Mouse (Mus musculus) fat pad, adult 2 months (tissue): ENCODE data around the gene Slc27a1.

Experiments
- DNase-seq: peaks from one replicate; pipeline ENCODE4 v3.0.0-alpha.2; 2011; ENCODE audit warnings: low read depth, low spot score; ENCODE audit errors: extremely low read depth

Gene Slc27a1

DNA sequence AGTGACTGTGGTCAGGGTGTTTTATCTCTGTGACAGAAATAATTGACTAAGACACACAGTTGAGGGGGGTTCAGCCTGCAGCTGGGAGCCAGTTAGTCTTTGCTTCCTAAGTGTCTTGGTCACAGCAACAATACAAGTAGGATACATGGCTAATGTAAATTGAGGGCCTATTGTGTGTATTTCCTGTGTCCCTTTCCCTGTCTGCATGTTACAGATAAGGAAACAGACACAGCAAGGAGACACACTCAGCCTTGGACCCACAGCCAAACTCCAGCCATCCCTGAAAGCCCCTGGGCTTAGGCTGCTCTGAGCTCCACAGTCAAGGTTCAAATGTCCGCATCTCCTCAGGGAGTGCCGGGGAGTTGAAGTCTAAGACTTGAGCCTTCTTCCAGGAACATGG is 14.0 kb upstream of the Slc27a1 start:
- no peak for DNase-seq

DNA sequence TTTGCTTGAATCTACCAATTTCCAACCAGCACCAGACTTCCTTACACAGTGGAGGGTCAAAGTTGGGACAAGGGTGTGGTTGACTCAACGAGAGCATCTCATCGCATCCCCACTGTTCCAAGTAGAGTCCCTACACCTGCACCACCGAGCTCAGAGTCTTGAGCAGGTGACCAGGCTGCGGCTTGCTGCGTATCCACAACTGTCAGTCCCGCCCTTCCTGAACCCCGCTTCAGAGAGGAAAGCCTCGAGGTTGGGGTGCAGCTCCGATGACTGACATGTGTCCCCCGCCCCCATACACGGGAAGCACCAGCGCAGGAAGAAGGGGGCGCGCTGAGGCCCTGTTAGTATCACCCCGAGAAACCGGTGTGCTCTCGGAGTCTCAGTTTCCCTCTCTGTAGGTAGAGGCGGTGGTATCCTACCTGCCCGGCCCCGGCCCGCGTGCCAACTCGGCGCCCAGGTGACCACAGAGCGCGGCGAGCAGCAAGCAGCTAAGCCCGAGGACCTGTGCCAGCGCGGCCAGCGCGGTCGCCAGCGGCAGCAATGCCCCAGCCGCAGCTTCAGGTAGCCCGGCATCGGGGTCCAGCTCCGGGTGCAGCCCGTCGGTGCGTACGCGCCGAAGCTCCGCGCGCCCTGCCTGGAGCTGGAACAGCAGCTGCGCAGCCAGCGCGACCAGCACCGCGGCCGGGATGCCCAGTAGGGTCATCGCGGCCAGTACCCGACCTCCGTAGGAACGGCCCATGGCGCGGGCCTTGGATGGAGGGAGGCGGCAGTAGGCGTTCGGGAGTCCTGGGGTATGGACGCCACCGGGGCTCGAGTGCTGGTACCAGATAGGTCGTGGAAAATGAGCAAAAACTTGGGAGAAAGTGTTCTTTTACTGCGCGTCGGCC is 10.4 kb upstream of the Slc27a1 start, which contains the start of gene Tmem221:
TSS of gene Tmem221 (minus strand) at position 801 of the 887 bp plus-strand sequence.
- no peak for DNase-seq

DNA sequence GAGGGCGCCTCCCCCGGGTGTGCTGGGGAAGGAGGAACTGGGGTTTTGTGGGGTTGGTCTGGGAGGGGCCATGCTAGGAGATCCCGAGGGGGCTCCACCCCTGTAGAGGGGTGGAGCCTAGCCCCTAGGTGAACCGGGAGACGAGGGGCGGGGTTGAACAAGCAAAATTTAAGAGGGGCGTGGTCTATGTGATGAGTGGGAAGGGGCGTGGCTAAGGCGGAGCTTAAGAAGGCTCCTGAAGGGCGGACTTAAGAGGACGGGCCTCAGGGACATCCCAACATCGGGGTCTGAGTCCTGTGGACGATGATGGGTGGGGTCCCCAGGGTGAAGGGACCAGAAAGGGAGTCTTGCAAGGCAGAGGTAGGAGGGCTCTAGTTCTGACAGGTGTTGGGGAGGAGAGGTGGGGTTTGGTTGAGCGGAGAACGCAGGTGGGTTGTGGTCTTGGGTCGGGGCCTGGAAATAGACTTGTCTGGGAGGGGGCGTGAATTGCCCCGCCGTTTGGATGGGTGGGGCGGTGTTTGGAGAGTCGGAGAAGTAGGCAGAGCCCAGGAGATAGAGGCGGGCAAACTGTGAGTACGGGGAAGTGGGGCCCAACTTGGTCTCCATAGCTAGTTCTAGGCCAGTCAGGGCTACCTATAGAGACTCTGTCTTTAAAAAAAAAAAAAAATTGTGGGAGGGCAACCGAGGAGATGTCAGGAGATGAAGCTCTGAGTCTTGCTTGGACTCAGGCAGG is 9.6 kb upstream of the Slc27a1 start:
- no peak for DNase-seq

- DNase-seq = no peak
These were observed 8.6 kb upstream of the Slc27a1 start for GRCm38 (mm10) chr8:71560071-71560470.

DNA sequence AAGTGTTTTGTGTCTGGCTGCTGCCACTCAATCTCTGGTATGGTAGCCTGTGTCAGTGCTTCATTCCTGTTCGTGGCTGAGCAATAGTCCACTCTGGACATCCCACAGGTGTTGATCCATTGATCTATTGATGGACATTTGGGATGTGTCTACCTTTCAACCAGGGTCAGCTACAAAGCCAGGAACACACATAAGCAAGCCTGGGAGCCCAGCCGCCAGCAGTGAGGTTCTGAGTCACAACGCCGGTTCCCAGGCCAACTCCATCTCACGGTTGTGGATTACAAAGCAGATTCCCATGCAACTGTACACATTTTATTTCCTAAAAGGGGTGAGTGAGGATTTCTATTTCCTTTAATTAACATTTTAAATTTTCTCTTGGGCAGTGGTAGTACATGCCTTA is 7.9 kb upstream of the Slc27a1 start:
- no peak for DNase-seq

DNA sequence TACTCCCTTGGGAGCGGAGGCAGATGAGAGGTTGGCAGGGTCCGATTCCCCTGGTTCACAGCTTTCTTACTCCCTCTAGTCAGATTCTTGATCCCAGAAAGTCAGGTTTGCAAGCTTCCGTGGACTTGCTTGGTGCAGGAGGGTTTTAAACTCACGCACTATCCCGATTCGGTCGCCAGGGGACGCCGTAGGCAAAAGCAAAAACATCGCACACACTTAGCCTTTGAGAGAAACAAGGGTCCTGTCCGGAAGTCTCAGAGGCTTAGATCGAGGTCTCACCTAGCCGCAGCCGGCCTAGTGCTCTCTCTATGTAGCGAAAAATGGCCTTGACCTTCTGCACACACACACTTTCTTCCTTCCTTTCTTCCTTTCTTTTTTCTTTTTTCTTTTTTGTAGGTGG is 7.3 kb upstream of the Slc27a1 start:
- DNase-seq = no peak

GRCm38 (mm10) chr8:71562751-71563150 is 5.9 kb upstream of the Slc27a1 start:
- DNase-seq = no peak

GRCm38 (mm10) chr8:71563992-71564391 is 4.7 kb upstream of the Slc27a1 start:
- no peak for DNase-seq

- DNase-seq = no peak
These were observed 2.2 kb upstream of the Slc27a1 start, which contains the start of gene Nxnl1 for GRCm38 (mm10) chr8:71566501-71566900. Gene Nxnl1, minus strand, starts transcription at chr8:71566601.

DNA sequence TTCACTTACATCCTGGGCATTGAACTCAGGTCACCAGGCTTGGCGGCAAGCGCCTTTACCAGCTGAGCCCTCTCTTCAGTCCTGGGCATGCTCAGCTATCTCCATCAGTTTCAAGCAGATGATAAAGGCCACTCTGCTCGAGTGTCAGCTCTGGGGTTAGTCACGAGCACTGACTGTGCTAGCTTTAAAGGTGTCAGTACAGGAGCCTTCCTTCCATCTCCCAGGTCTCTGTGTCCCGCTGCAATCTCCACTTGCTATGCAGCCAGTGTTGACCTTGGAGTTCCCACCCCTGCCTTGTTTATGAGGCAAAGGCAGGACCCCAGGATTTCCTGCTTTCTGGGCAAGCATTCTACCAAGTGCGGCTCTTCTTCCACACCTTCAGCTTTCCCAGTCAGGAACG is 1.1 kb upstream of the Slc27a1 start:
- DNase-seq = no peak

DNA sequence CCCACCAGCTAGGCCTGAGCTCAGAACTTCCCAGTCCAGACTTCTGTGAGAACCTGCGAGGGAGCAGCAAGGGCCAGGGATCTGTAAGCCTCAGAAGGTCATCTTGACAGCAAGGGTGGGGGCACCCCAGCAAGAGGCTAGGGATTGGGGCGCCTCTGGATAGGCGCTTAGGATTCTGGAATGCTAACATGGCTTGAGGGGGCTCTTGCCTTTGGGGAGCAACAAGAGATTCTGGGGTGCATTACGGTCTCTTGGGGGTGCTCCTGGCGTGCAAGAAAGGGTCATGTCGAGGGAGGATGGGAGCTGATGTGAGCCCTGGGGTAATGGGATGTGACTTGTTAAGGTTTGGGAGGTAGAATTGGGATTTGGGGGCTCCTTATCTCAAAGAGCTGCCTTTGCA is 259 bp downstream of the Slc27a1 start:
- DNase-seq = no peak

DNA sequence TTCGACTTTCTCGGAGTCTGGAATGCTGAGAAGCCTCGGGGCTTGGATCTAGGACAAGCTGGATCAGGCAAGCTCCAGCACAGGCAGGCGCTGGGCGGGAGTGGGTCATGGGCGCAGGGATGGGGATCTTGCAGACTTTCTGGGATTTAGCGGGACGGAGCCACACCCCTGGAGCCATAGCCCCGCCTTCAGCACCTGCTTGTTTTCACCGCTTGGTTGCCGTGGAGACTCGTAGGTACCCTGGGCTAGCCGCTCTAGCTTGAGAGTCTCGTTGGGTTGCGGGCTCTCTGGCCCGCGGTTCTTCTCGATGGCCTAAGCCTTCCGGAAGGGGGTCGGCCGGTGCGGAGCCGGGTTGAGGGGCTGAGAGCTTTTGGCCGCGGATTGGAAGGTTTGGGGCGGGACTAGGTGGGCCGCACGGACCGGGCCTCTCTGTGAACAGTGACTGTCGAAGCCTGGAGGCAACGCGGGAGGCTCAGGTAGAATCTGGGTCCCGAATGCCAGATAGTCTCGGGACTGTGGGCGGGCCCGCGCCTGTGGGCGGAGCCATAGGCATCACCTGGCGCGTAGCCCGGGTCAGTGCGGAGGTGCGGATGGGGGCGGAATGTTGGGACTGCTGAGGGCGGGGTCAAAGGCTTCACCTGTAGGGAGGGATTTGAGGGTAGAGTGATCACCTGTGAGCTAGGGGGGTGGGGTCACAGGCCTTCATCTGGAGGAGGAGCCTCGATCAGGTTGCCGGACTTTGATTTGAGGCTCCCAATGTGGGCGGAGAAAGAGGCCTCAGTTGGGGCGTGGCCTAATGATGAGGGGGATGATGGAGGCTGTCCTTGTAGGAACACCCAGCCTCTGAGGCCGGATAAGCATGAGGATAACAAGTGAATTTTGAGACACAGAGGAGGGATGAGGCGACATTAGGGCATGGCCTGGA is 946 bp downstream of the Slc27a1 start:
- DNase-seq = peak; percentile 92

DNA sequence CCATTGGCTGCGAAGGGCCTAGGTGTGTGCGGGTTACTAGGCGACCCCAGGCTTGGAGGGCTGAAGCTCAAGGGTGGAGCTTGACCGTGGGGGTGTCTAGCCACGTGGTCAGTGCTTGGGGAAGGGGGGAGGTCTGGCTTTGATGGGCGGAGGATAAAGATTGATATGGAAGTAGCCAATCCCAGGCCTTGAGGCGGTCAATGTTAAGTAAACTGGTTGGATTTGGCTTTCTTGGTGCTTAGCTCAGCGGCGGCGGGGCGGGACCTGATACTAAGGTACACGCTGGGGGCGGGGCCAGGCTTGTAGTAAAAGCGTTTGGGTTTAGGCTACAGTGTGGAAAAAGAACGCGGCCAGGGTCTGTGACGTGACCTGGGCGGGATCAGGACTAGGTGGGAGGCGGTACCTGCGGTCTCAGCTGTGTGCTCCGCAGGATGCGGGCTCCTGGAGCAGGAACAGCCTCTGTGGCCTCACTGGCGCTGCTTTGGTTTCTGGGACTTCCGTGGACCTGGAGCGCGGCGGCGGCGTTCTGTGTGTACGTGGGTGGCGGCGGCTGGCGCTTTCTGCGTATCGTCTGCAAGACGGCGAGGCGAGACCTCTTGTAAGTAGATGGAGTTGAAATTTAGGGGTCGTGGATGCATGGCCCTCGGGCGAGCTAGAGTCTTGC is 1.7 kb downstream of the Slc27a1 start:
- peak; percentile 94 for DNase-seq

DNA sequence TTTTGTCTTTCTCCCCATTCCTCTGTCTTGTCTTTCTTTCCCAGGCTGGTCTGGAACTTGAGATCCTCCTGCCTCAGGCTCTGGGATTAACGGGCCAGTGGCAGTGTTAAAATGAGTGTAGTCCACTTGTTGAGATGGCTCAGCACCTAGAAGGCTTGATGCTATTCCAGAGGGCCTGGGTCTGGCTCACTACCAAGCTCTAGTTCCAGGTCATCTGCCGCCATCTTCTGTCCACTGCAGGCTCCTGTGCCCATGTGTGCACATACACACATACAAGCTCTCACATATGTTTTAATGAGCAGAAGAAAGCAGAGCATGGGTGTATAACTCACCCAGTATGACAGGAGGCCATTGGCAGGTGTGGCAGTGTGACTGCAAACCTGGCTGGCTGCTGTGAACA is 3.4 kb downstream of the Slc27a1 start:
- no peak for DNase-seq

DNA sequence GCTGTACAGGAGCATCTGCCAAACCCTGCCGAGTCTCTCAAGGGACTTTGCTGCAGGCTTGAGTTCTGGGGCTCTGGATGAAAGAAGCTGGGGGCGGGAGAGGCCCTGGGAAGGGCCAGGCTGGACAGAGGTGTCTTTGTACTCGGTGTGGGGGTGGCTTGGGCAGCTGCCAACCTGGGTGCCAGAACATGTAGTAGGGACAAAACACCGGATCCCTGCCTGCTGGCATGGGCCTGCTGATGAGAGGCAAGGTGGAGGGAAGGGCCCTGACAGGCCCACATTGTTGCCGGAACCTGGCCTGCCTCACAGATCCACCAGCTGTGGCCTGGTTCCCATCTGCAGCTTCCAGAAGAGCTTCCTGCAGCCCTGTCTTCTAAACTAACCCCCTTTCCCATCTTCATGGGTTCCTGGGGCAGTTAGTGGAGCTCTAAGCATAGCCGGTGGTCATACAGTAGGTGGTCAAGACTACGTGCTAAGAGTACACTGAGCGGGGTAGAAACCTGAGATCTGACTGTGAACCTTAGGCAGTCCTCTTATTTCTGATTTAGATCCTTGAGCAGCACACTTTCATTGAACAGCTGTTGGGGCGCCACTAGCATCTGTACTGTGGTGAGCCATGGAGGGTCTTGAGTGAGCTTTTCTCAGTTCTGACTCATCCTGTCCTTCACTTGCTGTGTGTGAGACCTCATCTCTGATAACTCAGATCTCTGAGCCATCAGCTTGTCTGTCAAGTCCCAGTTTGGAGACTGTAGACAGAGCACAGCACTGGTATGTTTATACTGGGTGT is 4.4 kb downstream of the Slc27a1 start:
- DNase-seq = peak; percentile 84

- no peak for DNase-seq
These were observed 5.7 kb downstream of the Slc27a1 start for GRCm38 (mm10) chr8:71574426-71574825.

- no peak for DNase-seq
These were observed 6.3 kb downstream of the Slc27a1 start for GRCm38 (mm10) chr8:71575020-71575419.

DNA sequence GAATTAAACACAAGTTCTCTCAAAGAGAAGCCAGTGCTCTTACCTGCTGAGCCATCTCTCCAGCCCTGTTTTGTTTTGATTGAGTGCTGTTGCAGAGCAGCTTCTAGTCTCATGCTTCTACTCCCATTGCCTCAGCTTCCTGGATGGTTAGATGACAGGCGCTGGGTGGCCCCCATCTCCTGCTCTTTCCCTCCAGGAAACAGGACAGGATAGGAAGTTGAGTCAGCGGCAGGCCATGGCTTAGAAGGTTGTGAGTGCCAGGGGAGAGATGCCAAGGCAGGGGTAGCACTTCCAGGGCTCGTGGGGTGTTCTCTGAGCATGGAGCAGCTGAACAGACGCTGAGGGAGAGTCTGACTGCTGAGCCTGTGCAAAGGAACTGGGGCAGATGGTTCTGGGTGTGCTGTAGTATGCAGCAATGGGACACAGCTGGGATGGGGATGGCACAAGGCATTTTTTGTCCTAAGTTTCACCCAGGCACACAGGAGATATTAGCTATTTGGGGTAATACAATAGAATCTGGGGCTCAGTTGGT is 9.2 kb downstream of the Slc27a1 start:
- no peak for DNase-seq

GRCm38 (mm10) chr8:71579009-71579408 is 10.3 kb downstream of the Slc27a1 start:
- no peak for DNase-seq
